Mouse (Mus musculus) v-Abl transformed pro-B cells (cell line): Measurements from ENCODE around the gene Hspg2.

Experiments used
- in situ Hi-C, 2 experiments: fragments of 400-800 bp; cut with MboI; formaldehyde crosslinking; loops; one replicate each; pipeline ENCODE4 v1.15.1; 2025; ENCODE audit not compliant: unreplicated experiment in 2 of 2

Hspg2 gene

GRCm38 (mm10) chr4:137458310-137458709, 10.3 kb upstream of the Hspg2 start:
- in situ Hi-C loops, result no loop called here

DNA sequence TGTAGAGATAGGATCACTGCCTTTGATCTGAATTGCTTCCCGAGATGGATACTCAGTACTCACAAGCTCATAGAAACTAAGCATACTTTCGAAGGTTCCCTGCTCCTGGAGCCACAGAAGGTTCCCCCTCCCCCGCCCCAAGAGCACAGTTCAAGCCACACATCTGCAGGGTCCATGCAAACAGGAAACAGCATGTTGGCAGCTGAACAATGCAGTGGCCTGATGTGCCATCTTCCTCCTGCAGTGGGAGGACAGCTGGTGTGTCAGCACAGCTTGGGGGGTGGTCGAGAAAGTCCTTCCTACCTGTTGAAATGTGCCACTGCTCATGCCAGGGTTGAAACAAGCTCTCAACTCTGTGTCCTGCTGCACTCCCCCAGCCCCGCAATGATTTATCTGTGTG, 9.7 kb upstream of the Hspg2 start:
- in situ Hi-C loops, result no loop called here

GRCm38 (mm10) chr4:137460676-137461075, 7.9 kb upstream of the Hspg2 start:
- in situ Hi-C loops, result no loop called here

- in situ Hi-C loops, result no loop called here
These were observed 7.4 kb upstream of the Hspg2 start for GRCm38 (mm10) chr4:137461217-137461616.

GRCm38 (mm10) chr4:137461981-137462690, 6.4 kb upstream of the Hspg2 start:
- in situ Hi-C loops, result no loop called here

DNA sequence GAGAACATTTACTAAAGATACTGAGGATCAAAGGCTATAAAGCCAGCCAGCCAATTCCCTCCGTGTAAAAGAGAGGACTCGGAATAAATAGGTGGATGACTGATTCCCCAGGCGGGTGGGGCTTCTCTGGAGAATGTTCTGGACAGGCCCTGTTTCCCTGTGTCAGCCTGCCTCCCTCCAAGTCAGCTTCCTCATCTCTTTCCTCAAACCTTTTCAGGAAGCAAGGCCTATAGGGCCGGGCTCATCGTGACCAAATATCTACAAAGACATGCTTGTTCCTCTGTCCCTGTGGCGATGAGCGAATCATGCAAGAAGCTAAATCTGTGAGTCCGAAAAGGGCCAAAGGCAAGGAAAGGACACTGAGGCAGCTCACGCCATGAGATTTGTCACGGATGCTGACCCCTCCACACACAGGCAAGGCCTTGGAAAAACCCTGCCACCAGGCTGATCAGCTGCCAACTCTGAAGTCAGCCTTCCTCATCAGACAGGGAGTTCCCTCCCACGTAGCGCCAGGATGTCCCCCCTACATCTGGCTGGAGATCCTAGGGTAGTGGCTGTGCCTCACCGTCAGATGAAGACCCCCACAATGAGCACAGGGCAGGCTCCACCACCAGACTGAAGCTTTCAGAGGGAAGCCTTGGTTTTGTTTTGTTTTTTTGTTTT, 3.3 kb upstream of the Hspg2 start:
- in situ Hi-C loops, result no loop called here

DNA sequence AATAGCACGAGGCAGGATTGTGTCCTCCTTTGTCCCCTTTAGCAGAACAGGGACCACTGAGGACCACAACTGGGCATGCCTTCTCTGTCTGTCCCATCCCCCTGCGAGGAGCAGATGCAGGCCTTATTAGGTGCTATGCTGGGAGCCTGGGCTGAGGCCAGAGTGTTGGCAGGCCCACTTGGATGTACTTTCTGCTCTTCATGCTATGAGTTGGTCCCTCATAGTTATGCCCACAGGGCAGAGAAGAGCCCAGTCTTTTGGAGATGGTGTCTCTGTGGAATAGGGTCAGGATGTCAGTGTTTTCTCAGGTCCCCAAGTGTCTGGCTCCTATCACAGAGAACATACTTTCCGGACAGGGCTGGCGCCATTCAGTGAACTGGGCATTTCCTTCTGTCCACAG, 1.6 kb upstream of the Hspg2 start:
- in situ Hi-C loops, result no loop called here

DNA sequence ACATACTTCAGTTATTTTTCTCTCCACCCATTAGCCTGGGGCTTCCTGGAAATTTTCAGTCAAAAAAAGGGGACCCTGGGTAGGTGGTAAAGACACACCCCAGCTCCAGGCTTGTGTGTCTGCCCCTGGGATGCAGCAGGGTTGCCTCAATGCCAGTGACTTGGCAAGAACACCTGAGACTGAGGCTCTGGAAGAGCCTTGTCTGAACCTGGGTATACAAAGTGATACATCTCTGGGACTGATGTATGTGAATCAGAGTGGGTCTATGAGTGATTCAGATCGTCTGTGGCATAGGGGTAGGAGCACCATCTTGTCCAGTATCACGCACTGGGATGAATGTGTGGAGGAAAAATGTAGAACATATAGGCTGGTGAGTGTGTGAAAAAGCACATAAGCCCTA, 1.0 kb upstream of the Hspg2 start:
- in situ Hi-C loops, result no loop called here

DNA sequence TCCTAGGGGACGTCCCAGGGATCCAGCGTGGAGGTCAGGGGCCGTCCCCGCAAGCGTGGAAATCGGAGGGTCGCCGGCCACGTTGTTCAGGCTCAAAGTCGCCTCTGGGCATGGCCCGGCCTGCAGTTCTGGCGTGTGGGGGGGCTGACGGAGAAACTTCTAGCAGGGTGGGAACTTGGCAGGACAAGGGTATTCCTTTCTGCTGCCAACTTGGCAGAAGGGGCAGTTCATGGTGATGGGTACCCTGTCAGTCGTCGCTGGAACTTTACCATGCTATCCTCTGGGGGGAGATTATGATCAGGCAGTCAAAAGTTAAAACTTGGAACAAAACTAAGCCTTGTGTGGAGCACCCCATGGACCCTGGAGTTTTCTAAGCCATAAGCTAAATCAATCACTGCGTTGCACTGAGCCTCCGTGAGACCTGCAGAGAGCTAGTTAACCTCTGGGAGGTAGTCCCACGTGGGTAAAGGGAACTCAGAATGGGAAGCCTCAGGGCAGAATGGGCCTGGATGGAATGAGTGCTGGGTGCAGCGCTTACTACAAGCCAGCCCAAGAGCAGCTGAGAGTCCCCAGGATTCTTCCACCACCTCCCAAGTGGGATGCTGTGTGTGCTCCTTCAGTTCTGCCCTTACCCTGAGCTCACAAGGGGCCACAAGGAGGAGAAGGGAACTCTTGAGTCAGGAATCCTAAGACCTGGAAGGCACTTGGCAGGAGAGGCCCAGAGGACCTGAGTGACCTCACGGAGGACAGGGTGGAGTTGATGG, 694 bp downstream of the Hspg2 start:
- in situ Hi-C loops, result no loop called here

DNA sequence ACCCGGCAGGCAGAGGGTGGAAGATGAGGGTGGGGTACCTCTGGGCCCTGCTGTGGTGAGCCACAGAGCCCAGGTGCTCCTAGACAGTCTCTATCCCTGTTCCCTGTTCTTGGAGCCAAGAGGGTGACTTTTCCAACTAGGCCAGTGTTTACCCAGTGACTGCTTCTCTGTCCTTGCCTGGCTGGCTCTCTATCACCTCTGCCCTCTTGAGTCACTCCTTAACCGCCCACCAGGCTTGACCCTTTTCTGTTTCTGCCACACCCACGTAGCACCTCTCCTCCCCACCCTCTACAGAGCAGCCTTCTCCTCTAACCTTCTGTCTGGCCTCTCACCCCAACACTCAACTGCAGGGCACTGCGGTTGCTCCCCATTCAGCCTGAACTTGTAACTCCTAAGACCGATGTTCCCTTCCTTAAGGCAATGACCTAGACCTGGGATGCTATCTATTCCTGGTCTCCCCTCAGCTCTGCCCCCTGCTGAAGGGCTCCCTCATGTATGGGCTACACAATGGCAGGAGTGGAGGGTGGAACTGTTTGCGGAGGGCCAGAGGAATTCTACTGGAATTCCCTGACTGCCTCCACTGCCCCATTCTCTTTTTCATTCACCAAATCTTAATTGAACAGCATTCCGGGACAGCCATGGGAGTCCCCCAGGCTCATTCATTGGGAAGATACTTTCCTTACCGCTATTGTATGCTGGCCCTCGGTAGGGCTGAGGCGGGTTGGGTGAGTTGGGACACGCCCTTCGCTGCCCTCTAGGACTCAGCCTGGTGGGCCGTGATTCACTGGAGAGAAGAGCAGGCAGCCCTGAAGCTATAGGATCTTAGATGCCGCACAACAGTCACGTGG, 1.5 kb downstream of the Hspg2 start:
- in situ Hi-C loops, result no loop called here

DNA sequence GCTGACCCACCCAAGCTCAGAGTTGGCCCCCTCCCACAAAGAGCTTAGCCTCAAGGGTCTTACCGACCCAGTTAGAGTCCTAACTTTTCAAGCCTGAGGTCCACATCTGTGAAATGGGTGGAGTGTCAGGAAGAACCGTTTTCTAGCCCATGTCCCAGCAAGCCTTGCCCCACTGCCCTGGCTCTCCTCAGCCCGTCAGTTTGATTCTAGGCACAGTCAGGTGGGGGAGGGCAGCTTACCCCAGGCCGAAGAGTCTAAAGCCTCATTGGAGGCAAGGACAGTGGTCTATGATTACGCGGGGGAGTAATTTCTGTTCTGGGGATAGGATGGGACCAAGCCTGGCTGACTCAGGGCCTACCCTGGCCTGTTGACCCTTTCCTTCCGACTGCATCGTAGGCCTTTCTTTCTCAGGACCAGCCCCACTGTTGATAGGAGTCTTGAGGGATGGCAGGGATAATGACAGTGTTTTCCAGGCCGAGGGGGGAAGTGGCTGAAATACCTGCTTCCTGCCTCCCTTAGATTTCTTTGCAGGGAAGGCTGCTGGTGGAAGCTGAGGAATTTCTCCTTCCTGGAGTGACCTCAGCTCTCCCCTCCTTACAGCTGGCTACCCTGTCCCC, 2.2 kb downstream of the Hspg2 start:
- in situ Hi-C loops, result no loop called here

DNA sequence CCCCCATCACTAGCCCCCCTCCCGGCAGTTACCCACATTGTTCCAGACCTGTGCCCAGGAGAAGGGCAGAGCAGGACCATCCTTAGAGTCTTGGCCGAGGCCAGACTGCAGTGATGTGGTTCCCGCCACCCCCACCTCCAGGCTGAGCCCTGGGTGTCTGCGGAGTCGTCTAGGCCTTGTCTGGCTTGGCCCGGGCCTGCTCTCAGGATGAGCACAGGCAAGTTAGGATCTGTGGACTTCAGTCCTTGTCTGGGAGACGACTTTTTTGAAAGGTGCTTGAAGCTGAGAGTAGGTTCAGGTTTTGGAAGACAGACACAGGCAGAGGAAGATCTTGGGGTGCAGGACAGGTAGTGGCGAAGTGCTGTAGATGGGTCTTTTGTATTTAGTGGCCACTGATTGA, 2.8 kb downstream of the Hspg2 start:
- in situ Hi-C loops, result no loop called here

DNA sequence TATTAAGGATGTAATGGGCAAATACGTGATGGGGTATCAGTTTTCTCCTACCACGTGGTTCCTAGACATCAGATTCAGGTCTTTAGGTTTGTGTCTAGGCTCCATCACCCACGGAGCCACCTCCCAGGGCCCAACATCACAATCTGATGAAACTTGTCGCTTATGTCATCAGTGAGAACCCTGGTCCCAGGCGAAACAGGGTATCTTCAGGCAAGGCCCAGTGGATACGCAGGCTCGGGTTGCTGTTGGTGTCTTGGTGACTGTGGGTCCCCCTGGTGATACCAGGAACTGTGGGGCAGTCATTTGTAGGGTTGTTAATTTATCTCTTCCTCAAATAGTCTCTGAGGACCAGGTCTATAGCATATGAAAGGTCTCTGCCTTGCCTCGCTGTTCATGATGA, 4.7 kb downstream of the Hspg2 start:
- in situ Hi-C loops, result no loop called here

DNA sequence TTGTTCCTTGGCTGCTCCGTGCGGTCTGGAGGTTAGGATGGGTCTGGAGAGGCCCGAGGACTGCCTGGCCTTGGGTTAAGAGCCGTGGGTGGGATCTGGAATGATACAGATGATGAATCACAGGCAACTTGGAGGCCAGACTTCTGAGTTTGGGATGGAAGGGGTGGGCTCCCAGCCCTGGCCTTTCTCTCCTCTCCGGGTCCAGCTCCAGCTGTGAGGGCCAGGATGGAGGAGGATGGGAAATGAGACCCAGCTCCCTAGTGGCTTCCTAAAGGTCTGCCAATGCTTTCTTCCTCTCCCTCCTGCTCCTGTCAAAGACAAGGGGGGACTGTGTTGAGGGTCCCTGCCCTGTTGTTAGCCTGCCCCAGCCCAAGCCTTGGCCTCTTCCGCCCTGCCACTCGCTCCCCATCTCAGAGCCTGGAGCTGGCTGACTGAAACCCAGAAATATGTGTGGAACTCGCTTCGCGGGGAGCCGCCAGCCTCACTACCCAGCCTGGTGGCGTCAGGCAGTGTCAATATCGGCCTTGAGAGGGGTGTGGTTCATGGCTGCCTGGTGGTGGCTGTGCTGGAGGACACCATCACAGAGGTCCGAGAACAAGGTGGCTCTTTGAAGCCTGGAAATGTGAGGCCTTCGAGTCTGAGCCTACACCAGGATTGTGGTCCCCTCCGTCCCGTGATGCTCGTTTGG, 5.3 kb downstream of the Hspg2 start:
- in situ Hi-C loops, result no loop called here

DNA sequence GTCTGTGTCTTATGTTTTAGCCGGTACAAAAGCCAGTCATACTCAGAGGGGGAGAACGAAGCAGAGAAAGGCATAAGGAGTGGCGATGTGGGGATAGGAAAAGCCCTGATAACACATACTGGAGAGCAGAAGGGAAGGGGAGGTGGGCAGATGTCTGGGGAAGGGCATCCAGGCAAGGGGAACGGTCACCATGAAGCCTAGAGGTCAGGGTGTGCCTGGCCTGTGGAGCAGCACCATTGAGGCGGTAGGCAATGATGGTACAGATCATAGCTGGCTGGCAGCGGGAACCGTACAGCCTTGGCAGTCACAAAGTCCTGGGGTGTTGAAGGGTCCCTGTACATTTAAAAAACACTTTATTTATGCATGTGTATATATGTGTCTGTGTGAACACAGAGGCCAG, 6.1 kb downstream of the Hspg2 start:
- in situ Hi-C loops, result no loop called here

- in situ Hi-C loops, result no loop called here
These were observed 6.9 kb downstream of the Hspg2 start for GRCm38 (mm10) chr4:137475271-137476050.

DNA sequence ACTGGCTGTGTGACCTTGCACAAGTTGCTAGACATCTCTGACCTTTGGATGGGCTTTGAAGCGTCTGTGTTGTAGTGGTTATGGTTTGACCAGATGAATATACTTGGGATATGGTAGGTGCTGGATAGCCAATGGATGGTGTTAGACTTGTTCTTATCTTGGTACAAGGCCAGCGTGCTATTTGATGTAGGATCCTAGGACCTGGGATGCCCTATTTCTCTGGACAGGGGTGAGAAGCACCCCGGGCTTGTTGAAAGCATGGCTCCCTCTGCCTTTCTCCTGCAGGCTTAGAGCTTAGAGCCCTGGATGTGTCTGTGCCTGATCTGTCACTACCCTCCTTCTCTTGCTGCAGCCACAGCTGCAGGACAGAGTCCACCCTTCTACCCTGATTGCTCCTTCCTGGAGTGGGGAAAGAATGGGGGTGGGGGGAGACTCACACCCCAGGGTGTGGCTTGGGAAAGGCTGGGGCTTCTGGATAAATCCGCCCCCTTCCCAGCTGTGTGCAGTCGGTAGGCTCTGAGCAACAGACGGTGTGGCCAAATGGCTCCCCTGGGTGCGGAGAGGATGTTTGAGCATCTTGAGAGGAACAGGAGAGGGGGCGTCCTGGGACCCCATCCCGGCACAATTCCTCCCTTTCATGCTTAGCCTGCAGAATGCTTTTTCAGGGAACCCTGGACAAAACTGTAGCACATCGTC, 7.6 kb downstream of the Hspg2 start:
- in situ Hi-C loops, result no loop called here

DNA sequence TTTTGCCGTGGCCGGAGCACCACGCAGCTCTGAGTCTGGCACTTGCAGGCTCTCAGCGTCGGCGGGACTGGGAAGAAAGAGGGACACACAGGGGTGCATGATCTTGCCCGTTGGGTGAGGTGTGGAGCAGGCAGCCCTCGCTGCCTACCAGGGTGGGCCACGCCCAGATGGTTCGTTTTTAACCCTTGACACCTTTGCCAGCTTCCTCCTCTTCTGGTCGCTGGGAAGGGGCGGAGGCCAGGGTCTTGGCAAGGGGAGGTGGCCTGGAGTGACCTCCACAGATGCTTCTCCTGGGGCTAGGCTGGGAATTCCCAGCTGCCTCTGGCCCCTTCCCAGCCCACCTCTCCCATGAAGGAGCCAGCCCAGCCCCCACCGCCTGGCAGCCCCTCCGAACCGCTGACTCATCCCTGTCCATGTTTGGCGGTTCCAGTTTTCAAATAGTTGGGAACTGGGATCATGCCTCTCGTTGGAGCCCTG, 8.2 kb downstream of the Hspg2 start:
- in situ Hi-C loops, result no loop called here
